Mouse (Mus musculus) T-helper 2 cell (primary cell): ENCODE measurements around the gene Neil3.

ENCODE experiments used
- in situ Hi-C: fragments of 300-600 bp; cut with MboI, MseI; formaldehyde crosslinking; loops from one replicate; pipeline ENCODE4 v1.15.1; 2025; ENCODE audit warnings: high pct_unique_total_duplicates

The Neil3 gene

DNA sequence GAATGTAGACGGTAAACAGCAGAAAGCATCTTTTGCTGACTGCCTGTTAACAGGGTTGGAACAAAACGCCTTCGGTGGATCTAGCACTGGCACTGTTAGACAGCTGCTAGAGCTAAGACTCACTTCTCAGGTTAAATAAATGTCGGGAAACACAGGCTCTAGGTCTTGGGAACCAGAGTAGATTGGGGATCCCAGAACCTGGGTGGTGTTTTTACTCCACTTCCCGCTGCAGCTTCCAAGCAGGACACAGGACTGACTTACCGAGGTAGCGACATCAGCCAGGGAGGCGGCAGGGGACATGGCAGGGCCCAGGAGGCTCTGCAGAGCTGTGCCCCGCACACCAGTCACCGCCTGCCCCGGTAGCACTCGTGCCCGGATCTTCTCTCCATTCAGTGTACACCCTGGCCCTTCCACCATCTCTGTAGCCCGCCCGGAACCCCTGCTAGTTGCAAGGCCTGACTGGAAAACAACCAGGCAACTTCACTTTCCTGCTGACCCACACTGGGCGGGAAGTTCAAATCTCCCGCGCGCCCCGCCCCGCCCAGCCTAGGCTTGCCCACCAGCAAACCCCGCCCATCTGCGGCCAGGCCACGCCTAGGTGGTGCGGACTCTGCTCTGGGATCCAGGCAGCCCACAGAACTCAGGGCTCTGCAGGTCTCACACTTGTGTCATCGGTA is at the start of gene Neil3:
Gene Neil3 (minus strand): TSS at position 571 of the 677 bp plus-strand sequence.
- in situ Hi-C loops = no loop called here

DNA sequence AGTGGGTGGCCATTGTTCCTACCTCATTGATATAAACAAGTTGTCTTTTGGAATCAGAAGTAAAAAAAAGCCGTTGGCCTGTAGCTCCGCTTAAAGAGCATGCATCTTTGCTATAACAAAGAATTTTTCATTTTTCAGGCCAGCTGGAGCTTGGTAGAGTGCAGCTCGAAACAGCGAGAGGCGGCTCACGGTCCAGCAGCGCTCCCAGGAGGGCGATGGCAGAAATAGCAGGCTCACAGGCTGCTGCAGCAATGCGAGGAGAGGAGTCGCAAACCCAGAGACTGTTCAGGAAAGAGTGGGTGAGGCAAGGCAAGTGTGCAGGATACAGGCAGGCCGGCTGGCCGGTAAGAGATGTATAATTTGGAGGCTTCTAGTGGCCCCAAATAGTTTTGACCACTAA is 42.0 kb upstream of the Neil3 start:
- in situ Hi-C loops = no loop called here

DNA sequence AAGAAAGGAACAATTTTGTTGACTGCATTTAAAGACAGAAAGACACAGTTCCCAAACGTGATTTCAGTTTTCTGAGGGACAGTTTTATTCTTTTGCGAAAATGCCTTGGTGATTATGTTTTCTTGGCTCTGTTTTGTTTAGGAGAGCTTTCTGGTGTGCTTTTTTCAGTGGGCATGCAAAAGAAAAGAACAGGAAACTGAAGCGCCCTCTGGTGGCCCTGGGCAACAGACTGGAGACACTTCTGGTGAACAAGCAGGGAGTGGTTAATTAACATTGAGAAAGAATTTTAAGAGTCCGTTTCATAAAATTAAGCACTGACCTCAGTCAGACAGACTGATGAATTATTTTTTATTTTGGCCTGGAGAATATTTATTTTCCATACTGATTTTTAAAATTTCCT is 25.1 kb upstream of the Neil3 start:
- in situ Hi-C loops = no loop called here

DNA sequence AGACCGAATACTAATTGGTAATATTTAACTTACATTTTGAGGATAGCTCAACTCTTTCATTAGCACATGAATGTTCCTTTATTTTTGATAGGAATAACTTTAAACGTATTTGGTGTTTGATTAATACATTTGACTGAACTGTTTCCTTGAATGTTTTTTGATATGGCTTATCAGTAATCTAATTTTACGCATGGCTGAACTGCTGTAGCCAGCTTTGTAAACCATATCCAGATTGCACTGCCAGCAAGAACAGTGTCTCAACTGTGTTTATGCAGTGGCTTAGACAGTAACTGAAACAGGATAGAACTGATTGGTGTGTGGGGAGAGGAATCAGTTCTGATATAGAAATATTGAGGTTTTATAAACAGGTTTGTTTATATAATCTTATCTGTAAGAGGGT is 22.6 kb upstream of the Neil3 start:
- in situ Hi-C loops = no loop called here

DNA sequence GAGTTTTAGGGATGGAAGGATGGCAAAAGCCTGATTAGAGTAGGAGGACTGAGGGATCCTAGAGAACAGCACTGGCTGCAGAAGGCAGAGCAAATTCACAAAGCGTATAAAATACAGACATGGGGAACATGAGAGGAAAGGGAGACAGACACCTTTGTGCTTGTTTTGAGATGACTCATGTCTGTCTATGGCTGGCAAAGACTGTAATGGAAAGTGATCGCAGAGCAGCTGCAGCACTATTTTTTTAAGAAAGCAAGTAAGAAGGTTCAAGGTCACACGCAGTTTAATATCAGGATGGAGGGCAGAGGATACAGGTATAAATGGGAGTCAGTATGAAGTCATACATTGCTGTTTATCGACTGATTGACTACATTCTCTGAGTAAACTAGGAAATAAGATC is 8.2 kb downstream of the Neil3 start:
- in situ Hi-C loops = no loop called here

DNA sequence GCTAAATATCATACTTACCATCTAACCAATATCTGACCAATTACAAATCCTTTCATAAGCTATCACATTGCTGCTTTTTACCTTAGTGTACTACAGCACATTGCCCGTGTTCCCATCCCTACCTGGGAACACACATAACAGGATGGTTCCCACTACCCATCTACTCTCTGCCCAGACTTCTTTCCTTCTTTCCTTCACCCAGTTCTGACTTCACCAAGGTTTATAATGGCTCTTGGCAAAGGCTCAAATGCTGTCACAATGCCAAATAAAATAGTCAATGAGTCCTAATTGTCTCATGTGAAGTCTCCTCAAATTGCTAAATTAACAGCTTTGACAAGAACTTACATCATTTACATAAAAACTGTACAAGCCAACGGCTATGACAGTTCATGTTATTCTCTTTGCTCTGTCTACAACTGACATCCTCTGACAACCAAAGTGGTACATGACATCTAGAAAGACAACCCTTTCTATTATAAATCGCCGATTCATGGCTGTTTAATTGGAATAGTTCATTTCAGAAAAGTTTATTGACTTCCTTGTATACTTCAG is 9.9 kb downstream of the Neil3 start:
- in situ Hi-C loops = no loop called here

DNA sequence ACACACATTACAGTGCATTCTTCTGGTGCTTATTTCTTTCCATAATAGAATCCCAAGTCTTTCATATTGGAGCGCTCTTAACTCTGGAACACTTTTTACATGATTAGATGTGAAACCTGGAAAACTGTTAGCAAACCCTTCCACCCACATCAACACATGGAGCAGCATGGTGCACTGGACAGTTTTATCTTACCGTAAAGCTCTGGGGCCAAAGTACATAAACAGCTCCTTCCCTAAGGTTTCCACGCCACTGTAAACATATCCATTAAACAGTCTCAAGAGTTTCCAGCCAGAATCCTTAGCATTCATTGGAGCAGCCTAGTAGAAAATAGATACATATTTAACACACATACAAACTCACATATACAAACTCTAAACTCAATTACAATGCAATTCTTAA is 15.4 kb downstream of the Neil3 start:
- in situ Hi-C loops = loop anchor here (25.0 kb wide), 1 partner anchor 864 kb away; no protein-coding TSS in a partner anchor

DNA sequence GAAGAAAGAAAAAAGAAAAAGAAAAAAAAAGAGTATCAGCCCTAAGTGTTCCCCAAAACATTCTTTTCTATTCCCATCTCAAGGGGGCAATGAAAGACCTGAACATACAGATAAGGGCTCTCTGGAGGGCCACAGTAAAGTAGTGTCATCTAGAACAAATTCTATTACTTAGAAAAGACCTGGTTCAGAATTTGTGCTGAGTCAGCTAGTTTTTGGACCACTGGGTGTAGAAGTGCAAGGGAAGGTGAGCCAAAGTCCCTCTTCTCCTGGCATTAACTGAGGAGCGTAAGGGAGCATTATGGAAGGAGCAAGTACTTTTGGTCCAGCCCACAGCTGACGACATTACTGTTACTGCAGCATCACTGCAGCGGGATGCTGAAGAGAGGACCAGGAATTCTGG is 19.7 kb downstream of the Neil3 start:
- in situ Hi-C loops = loop anchor here (25.0 kb wide), 1 partner anchor 868 kb away; no protein-coding TSS in a partner anchor

DNA sequence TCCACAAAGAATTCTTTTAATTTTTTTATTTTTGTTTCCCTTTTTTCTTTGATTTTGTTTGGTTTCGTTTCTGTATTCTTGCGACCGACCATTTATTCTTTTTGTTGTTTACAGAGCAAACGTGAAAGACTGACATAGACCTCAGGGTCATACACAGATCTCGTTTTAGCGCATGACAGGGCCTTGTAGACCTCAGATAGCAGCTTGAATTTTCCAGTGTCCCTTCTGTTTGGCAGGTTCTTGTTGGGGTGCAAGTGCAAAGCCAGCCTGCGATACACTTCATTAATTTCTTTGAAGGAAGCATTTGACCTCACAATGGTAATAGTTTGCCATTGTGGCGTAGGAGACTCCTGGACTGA is 24.6 kb downstream of the Neil3 start:
- in situ Hi-C loops = loop anchor here (25.0 kb wide), 1 partner anchor 873 kb away; no protein-coding TSS in a partner anchor

DNA sequence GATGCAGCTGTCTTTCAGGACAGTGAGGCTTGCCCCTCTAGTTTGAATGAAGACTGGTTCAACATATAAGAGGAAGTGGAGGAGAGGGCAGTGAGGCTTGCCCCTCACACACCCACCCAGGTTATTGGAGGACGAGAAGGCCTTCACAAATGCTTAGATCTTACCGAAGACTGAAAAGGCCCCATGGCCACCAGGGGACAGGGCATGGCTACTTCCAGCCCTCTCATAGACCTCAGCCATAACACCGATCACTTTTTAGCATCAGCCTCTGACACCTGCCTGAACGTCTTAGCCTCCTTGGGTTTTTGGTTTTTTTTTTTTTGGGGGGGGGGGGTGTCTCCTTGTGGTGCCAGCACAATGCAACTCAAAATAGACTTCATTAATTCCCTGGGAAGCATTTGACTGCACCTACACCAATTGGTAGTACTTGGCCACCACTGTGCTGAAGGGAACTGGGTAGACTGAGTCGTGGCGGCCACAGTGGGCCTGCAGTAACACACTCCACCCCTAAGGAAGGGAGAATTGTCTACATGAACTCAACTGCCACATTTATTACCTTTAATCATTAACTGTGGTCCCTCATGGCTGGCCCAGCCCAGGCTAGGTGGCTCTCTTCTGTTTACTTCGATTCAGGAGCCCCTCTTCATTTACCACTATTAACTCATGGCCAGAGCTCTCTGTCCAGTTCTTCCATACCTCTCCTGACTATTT is 25.1 kb downstream of the Neil3 start:
- in situ Hi-C loops = loop anchor here (25.0 kb wide), 1 partner anchor 874 kb away; no protein-coding TSS in a partner anchor

DNA sequence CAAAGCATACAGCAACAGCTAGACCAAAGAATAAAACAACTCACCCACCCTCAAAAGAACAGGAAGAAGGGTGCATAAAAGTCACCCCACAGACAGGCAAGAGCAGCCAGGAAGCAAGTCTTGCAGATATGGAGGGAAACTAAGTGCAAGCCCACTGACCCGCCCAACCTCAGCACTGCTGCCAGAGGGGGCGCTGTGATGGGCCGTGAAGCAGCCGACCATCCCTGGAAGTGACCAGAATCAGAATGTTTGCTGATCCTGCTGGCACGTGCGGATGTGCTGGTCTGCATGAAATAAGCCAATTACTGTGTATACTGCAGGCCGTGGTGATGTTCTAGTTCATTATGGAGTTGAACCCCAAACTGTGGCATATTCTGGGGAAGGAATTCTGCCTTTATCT is 26.6 kb downstream of the Neil3 start:
- in situ Hi-C loops = loop anchor here (25.0 kb wide), 1 partner anchor 875 kb away; no protein-coding TSS in a partner anchor

DNA sequence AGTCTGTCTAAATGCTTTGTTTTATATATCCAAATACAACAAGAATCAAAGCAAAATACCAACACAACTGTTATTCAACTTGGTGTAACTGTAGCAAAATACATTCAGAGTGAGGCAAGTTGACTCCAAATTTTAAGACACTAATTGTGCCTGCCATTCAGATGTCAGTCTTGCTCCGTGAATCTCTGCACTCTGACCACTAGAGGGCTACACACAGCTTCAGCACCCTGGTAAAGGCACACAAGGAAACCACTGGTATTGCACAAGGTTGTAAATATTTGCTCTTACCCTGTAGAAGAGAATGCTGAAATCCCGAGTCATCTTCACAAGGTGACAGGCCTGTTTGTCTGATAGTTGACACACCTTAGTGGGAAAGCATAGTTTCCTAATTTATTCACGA is 31.8 kb downstream of the Neil3 start:
- in situ Hi-C loops = loop anchor here (25.0 kb wide), 1 partner anchor 880 kb away; no protein-coding TSS in a partner anchor

DNA sequence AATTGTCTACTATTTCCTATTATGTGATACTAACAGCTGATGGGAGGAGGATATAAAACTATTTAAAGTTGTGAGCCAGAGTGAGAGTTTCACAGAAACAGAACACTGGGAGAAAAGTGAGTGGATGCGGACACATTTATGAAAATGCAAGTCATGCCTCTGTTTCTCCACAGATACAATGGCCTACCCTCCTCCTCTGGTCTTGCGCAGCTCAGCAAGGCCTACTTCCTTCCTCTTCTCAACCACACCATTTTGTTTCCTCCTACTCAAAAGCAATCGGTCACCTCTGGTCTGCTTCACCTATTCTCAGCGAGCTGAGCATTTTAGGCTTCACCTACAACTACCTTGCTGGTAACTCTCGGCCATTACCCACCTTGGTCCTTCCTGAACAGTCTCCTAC is 34.0 kb downstream of the Neil3 start:
- in situ Hi-C loops = loop anchor here (25.0 kb wide), 1 partner anchor 882 kb away; no protein-coding TSS in a partner anchor

DNA sequence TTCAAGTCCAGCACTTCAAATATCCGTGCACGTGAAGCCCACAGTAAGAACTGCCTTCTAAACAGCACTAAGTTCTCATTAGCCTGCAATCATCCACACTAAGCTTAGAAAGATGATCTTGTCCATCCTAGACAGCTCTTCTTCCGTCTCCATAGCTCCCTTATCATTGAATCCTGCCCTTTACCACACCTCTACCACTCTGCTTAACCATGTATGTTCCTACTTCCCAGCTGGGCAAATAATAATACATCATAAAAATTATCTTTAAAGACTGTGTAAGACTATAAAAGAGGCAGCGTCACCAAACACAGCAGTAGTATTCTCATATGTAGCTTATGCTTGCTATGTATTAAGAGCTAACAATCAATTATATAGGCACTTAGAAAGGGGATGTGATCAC is 35.2 kb downstream of the Neil3 start:
- in situ Hi-C loops = loop anchor here (25.0 kb wide), 1 partner anchor 884 kb away; no protein-coding TSS in a partner anchor

DNA sequence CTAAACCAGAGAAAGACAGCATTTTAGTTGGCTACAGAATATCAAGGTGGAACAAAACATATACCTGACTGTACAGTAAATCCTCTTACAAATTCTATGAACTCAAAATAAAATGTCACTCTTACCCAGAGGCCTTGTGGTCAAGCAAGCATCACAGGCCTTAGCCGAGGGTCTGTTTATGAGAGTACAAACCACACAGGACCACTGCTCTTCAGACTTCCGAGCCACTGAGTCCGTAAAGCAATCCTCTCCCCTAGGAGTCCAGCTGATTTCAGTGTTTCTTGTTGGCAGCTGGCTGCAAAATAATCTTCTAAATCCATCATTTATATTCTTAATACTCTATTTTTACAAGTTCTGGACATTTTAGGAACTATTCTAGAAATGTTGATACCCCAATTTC is 38.0 kb downstream of the Neil3 start:
- in situ Hi-C loops = loop anchor here (25.0 kb wide), 1 partner anchor 886 kb away; no protein-coding TSS in a partner anchor

DNA sequence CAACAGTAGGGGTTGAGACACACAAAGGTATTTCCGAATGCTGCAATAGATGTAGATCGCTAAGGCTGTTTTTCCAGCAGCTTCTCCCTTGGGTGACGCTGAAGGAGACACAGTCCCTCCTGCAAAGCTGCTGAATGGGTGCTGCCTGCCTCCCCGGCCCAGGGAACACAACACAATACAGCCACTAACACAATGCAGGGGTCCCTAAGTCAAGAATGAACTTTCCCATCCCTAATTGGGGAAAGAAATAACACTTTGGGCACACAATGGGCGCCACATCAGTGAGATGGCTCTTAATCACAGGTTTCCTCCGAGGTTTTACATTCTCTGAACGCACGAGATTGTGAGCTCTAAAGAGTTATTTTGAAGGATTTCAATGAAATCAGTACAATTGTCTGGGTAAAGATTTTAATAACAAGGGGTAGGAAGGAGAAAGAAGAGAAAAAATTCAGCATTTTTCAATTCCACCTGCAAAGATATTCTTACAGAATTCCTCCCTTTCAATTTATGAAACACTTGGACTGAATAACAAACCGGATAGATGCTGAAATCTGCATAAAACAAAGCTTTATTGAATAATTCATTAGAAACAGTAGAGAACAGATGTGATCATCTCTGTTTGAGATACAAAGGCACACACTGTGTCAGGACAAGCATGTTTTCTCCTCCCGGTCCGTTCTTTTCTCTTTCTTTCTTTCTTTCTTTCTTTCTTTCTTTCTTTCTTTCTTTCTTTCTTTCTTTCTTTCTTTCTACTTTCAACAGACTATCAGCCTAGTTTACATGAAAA is 38.6 kb downstream of the Neil3 start:
- in situ Hi-C loops = loop anchor here (25.0 kb wide), 1 partner anchor 887 kb away; no protein-coding TSS in a partner anchor

DNA sequence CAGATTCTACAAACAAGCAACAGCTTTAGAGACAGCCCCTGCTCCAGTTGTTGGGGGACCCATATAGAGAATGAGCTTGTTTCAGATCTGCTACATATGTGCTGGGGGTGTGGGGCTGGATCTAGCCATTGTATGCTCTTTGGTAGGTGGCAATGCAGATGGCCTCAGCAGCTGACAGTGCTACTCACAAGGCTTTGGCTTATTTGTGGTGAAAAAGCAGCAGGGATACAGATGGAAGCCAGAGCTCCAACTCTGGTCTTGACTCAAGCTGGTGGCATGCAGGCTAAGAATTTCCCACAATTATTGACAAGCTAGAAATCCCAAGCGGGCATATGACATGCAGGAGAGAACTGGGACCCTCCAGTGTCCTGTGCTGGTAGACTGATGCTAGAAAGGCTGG is 40.8 kb downstream of the Neil3 start:
- in situ Hi-C loops = no loop called here

DNA sequence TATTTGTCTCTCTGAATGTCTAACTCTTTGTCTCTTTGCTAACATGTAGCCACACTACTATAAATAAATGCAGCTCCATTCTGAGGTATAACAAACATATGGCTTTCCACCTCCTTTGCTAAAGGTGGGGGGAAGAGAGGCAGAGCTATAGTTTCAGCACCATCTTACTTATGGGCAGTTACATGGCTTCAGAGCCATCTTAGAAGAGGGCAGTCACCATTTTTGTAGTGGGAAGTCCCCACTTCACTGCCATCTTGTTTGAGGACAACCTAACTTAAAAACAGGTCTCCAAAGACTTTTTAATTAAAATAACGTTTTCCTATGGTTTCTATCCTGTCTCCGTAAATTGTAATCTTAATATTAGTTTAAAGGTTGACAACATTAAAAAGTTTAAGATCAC is 47.1 kb downstream of the Neil3 start:
- in situ Hi-C loops = no loop called here

DNA sequence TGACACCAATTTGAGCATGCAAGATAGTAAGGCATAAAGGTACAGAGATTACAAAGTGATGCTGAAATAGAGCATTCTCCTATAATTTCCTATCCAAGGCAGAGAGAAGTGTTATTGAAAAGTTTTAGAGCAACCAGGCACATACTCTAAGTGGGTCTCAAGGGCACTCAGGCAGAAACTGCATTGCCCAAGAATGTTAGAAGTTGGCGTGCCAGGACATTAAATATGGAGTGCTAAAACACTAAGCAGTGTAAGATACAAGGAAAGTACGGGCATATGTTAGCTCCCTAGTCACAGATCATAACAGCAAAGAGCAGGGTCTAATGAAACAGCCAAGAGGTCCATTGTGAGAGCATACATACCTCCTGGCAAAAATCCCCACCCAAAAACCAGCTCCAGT is 65.3 kb downstream of the Neil3 start:
- in situ Hi-C loops = no loop called here

DNA sequence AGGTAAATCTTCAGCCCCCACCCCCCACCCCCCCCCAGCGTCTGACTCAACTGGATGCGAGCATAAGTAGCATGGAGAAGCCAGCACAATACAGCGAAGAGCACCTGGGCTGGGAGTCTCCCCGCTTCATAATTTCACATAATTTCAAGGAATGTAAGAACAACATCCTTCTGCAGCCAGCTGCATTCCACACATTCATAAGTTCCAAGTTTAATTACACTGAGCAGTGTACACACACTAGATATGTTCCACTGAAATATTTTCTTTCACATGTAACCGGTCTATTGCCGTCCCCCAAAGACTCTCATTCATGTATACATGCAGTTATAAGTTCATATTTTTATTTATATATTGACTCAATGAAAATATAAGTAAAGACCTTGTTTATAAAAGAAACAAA is 72.6 kb downstream of the Neil3 start:
- in situ Hi-C loops = no loop called here

DNA sequence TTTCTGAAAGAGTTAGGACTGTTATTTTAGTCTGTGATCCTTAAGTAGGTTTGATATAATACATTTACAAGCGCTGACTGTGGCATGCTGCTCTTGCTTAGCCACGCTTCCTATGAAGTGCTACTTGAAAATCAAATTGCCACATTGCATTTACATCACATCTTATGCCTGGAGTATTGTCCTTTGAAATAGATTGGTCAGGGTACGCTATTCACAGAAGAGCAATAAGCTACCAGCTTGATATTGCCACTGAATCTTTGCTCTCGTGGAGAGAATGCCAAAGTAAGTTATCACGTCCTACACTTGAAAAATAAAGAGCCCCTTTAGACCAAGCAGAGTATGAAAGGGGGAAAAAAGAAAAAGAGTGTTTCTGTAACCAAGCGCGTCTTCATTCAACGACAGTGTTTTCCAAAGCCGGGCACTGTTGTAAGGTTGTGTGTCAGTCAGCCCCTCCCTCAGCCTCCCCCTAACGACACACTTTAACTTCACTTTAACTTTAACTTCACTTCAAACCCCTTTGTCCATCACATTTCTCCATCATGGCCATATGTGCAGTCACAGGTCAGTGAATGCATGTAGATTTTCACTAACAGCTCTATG is 76.3 kb downstream of the Neil3 start:
- in situ Hi-C loops = no loop called here
